Mouse (Mus musculus) lung, embryonic 16.5 days (tissue): ENCODE results near the gene Igfbp7. TPM values are rescaled to one million over a fixed set of nuclear protein-coding genes. Genes with fewer than 3 reads are reported as not detected.
A peak's percentile ranks its signal among the peaks of the same experiment; 100 is the strongest.

Experiments
- ATAC-seq: fragments of 200-750 bp; cut with Nextera tagmentation; 2 replicates; pipeline ENCODE4 v1.8.0; 2017; ENCODE audit warnings: low read depth, mild to moderate bottlenecking, moderate library complexity
- H3K27ac ChIP-seq: fragments of 300-500 bp; sonication (generic); 2 replicates; pipeline ENCODE4 v1.5.1; 2014; ENCODE audit warnings: mild to moderate bottlenecking, control low read depth, low read length
- H3K27me3 ChIP-seq: fragments of 300-500 bp; sonication (generic); 2 replicates; pipeline ENCODE4 v1.6.1; 2014; ENCODE audit warnings: low read depth, low read length, mixed read lengths; ENCODE audit not compliant: control insufficient read depth, insufficient read depth
- H3K36me3 ChIP-seq: fragments of 300-500 bp; sonication (generic); 2 replicates; pipeline ENCODE4 v1.6.1; 2014; ENCODE audit warnings: low read length; ENCODE audit not compliant: control insufficient read depth, insufficient read depth
- H3K4me1 ChIP-seq: fragments of 300-500 bp; sonication (generic); replicated peaks from 2 replicates; pipeline ENCODE4 v1.6.1; 2014; ENCODE audit warnings: low read length, mixed read lengths; ENCODE audit not compliant: control insufficient read depth, insufficient read depth
- H3K4me2 ChIP-seq: fragments of 300-500 bp; sonication (generic); 2 replicates; pipeline ENCODE4 v1.6.1; 2014; ENCODE audit warnings: low read depth, low read length, control low read depth
- H3K4me3 ChIP-seq: fragments of 300-500 bp; sonication (generic); 2 replicates; pipeline ENCODE4 v1.5.1; 2014; ENCODE audit warnings: mild to moderate bottlenecking, low read length, control low read depth
- H3K9ac ChIP-seq: fragments of 300-500 bp; sonication (generic); 2 replicates; pipeline ENCODE4 v1.6.1; 2014; ENCODE audit warnings: low read length, control low read depth
- H3K9me3 ChIP-seq: fragments of 300-500 bp; sonication (generic); 2 replicates; pipeline ENCODE4 v1.6.1; 2016; ENCODE audit warnings: low read length; ENCODE audit not compliant: control insufficient read depth
- WGBS: fragments of 180-500 bp; shearing (Covaris S2); extraction: QIAGEN DNeasy Blood & Tissue Kit; methylation state at CpG from one replicate; pipeline ENCODE4 v1.1.7; 2014; 5-methylcytosine and 5-hydroxymethylcytosine counted together
- polyA plus RNA-seq: library from polyadenylated mRNA; unstranded; fragments of >200 nt; fragmentation: Nextera tagmentation; extraction: Ambion mirVana; gene quantifications from 2 replicates; pipeline ENCODE4 v1.2.1, GENCODE M21; 2015

The Igfbp7 gene
- polyA plus RNA-seq, 1 experiment from 2014 or later, result 99.8 TPM

DNA sequence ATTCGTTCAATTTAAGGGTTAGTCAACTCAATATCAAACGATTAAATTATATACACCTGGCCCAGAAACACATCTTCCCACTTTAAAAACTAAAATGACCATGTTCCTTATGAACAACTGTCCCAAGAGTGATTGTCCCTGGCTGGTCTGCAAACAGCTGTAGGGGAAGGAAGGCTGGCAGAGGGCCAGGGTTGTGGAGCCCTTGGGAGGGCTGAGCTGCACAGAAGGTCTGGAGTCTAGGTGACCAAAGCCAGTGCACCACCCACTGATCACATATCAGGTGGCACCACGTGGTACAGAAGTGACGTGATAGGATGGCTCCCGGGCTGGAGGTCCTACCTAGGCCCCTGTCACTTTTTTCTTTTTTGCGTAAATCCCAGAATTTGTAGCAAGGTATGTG is 8.2 kb upstream of the Igfbp7 start:
- no peaks in the 10 kb centered on the region for H3K27me3 ChIP-seq
- no peak for ATAC-seq
- H3K36me3 ChIP-seq, result no peaks in the 10 kb centered on the region
- H3K4me1 ChIP-seq, result no peaks in the 10 kb centered on the region
- H3K27ac ChIP-seq, result no peak overlapping the region
- no peak overlapping the region for H3K9ac ChIP-seq
- H3K9me3 ChIP-seq, result no peaks in the 10 kb centered on the region
- no peak overlapping the region for H3K4me2 ChIP-seq
- H3K4me3 ChIP-seq, result no peak overlapping the region
- 80% methylated on average over 6 of the region's 6 CpGs for WGBS

DNA sequence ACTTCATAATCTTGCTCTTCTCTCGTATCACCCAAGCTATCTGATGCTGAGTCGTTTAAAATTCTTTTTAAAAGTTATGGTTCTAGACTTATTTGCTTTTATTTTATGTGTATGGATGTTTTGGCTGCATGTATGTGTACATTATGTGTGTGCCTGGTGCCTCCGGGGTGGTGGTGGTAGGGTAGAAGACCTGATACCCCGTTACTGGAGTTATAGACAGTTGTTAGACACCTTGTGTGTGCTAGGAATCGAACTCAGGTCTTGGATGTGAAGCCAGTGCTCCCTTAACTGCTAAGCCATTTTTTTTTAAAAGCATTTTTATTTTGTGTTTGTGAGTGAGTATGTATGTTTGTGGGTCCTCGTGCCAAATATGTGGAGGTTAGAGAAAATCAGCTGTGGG is 689 bp upstream of the Igfbp7 start:
- H3K36me3 ChIP-seq, result no peaks in the 10 kb centered on the region
- no peaks in the 10 kb centered on the region for H3K27me3 ChIP-seq
- H3K9ac ChIP-seq, result no peak overlapping the region
- H3K4me1 ChIP-seq, result peaks cover 6% of the 10 kb centered on the region
- 84% methylated on average over 6 of the region's 6 CpGs for WGBS
- H3K27ac ChIP-seq, result no peak overlapping the region
- ATAC-seq, result no peak
- H3K9me3 ChIP-seq, result no peaks in the 10 kb centered on the region
- H3K4me3 ChIP-seq, result no peak overlapping the region
- peak overlapping the region; percentile 96 for H3K4me2 ChIP-seq

DNA sequence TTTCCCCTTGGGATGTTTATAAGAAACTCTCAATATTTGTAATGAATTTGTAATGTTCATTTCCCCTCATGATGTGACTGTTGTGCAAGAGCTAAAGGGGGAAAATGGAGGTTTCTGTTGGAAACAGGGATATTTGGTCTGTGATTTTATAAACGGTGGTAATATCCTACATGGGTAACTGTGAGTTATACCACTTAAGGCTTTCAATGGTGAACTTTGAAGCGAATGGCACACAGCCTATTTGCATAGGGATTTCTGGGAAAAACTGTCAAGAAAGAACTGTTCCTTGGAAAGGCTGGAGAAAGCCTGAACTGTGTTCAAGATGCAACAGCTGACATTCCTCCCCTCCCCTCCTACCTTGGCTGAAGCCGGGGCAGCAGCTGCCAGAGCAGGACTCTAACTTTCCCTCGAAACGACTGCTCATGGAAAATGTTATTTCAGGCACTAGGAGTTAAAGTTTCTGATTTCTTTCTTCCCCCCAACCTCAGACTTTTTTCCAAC is 1.4 kb downstream of the Igfbp7 start:
- Histone ChIP-seq H3K4me2 (peak overlapping the region; percentile 96), H3K27me3 (no peaks in the 10 kb centered on the region), H3K27ac (peak overlapping the region; percentile 79), H3K9me3 (no peaks in the 10 kb centered on the region), H3K9ac (0 out of 2 replicates have a peak overlapping the region, but pooled peaks have one; percentile 34), H3K4me1 (peaks cover 9% of the 10 kb centered on the region), H3K4me3 (peak overlapping the region; percentile 71), H3K36me3 (no peaks in the 10 kb centered on the region)
- ATAC-seq, result peak; percentile 42
- WGBS, result 44% methylated on average over 5 of the region's 5 CpGs

DNA sequence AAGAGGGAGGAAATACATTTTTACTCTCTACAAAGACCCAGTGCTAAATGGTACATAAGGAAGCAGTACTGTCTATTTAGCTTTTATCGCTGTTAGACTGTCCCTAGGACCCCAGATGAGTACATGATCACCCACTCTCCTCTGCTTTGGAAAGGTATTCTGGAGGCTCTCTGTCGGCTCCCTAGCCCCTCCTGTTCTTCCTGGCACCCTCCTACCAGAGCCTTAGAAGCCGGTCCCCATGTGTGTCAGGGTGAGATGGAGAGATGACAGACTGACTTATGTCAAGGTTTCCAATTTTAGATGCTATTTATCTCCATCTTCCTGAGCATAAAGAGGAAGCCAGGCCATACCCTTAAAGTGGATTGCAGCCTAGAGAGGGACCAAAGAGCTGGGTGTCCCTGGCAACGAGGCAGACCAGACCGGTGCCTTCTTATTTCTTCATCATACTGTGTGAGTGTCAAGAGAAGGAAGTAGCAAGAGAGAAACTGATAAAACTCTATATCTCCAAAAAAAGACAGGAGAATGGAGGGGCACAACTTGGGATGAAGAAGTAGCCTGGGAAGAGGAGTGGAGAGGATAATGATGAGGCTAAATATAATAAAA is 2.3 kb downstream of the Igfbp7 start:
- H3K27me3 ChIP-seq, result no peaks in the 10 kb centered on the region
- no peak overlapping the region for H3K4me3 ChIP-seq
- ATAC-seq, result no peak
- no peak overlapping the region for H3K4me2 ChIP-seq
- no peaks in the 10 kb centered on the region for H3K9me3 ChIP-seq
- 53% methylated on average over 5 of the region's 5 CpGs for WGBS
- H3K36me3 ChIP-seq, result no peaks in the 10 kb centered on the region
- H3K4me1 ChIP-seq, result peaks cover 11% of the 10 kb centered on the region
- no peak overlapping the region for H3K27ac ChIP-seq
- no peak overlapping the region for H3K9ac ChIP-seq

DNA sequence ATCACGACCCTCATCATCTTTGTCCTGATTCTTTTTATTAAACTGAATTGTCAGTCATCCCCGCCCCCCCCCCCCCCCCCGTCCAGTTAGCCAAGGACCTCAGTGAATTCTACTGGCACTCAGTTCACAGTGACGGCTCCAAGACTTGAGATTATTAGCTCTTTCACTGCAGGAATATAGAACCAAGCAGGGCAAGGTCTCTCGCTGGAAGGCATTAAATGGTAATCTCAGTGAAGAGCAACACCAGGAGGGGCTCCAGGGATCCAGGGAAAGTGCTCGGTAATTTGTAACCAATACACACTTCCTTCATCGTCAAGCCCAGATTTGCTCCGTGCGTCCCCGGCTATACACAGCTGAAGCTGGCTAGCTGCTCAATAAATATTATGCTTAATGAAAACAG is 2.9 kb downstream of the Igfbp7 start:
- Histone ChIP-seq H3K4me2 (no peak overlapping the region), H3K4me1 (peaks cover 13% of the 10 kb centered on the region), H3K4me3 (no peak overlapping the region), H3K27me3 (no peaks in the 10 kb centered on the region), H3K36me3 (no peaks in the 10 kb centered on the region), H3K9ac (no peak overlapping the region), H3K9me3 (no peaks in the 10 kb centered on the region), H3K27ac (no peak overlapping the region)
- 61% methylated on average over 10 of the region's 10 CpGs for WGBS
- no peak for ATAC-seq

DNA sequence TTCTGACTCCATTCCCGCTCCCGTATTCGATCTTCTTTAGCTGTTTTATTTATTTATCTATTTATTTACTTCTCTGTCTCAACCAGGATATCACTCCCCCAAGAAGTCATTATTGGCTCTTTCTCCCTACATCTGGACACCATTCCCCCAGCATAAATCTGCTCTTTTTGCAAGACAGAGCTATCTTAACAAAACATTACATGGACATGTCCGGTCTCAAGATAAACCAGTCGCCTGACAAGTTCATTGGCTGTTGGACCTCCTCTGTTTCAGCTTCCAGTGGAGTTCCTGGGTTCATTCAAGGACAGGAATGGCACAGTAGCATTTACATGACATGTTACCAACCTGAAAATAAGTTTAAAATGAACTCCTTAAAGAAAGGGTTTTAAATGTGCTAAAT is 4.9 kb downstream of the Igfbp7 start:
- Histone ChIP-seq H3K27me3 (no peaks in the 10 kb centered on the region), H3K27ac (no peak overlapping the region), H3K9ac (no peak overlapping the region), H3K36me3 (no peaks in the 10 kb centered on the region), H3K4me1 (peaks cover 22% of the 10 kb centered on the region), H3K4me3 (no peak overlapping the region), H3K9me3 (no peaks in the 10 kb centered on the region), H3K4me2 (no peak overlapping the region)
- WGBS, result 51% methylated on average over 5 of the region's 5 CpGs
- ATAC-seq, result no peak

DNA sequence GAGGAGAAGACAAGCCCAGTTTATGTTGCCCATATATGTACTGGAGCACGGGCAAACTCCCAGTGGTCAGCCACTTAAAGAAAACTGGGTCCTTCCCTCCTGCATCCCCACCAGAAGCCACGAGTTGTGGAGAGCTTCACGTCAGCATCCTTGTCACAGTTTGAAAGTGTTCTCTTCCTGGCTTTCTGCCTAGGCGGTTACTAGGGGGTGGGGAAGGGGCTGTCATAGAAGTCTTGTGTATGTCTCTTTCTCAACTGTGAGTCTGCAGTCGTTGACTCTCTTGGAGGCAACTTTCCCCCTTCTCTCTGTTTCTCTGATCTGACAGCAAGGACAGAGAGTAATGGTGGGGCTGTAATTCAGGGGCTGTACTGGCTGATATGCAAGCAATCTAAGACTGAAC is 5.7 kb downstream of the Igfbp7 start:
- no peaks in the 10 kb centered on the region for H3K9me3 ChIP-seq
- H3K27me3 ChIP-seq, result no peaks in the 10 kb centered on the region
- peaks cover 26% of the 10 kb centered on the region for H3K4me1 ChIP-seq
- no peak overlapping the region for H3K4me2 ChIP-seq
- no peak overlapping the region for H3K27ac ChIP-seq
- H3K36me3 ChIP-seq, result no peaks in the 10 kb centered on the region
- no peak overlapping the region for H3K9ac ChIP-seq
- ATAC-seq, result peak; percentile 24; the same call in 1 of the 2 replicates
- 33% methylated on average over 5 of the region's 5 CpGs for WGBS
- H3K4me3 ChIP-seq, result no peak overlapping the region

DNA sequence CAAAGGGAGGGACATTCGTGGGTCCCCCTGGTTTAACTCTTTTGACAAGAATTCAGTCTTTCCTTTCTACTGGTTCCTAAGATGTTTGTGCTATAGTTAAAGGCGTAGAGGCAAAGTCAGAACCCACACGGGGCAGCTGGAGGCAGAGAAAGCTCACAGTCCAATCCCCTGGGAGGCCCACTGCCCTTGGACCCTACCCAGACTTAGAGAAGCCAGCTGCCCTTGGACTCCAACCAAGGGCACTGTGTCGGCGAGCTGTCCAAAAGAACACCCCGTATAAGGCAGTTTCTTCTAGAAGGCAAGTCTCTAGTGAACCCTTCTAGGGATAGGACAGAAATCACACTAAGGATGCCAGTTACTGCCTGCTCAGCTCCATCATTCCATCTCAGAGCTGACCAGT is 7.0 kb downstream of the Igfbp7 start:
- Histone ChIP-seq H3K4me1 (peaks cover 23% of the 10 kb centered on the region), H3K9ac (no peak overlapping the region), H3K36me3 (no peaks in the 10 kb centered on the region), H3K27me3 (no peaks in the 10 kb centered on the region), H3K9me3 (no peaks in the 10 kb centered on the region), H3K27ac (peak overlapping the region; percentile 12; the same call in 1 of the 2 replicates), H3K4me3 (no peak overlapping the region), H3K4me2 (no peak overlapping the region)
- WGBS, result 47% methylated on average over 6 of the region's 6 CpGs
- ATAC-seq, result peak; percentile 50; the same call in 1 of the 2 replicates

DNA sequence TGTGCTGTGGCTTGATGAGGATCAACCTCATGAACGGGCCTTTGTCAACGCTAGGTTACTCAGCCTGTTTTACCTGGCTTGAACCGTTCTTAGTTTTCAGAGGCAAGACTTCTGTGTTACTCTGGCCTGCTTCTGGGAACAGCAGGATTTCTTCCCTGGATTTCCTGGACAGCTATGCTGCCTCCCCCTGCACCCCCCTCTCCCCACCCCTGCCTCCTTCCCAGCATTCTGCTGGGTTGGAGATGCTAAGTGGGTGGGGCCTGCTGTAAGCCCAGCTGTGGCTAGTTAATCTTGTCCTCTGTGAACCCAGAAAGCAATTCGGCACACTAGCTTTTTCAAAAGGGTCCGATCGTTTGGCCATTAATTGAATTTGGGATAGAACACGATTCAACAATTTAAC is 7.7 kb downstream of the Igfbp7 start:
- Histone ChIP-seq H3K36me3 (no peaks in the 10 kb centered on the region), H3K27me3 (no peaks in the 10 kb centered on the region), H3K9me3 (no peaks in the 10 kb centered on the region), H3K4me2 (no peak overlapping the region), H3K9ac (no peak overlapping the region), H3K27ac (no peak overlapping the region; the same call in 1 of the 2 replicates), H3K4me3 (no peak overlapping the region), H3K4me1 (peaks cover 24% of the 10 kb centered on the region)
- 70% methylated on average over 7 of the region's 7 CpGs for WGBS
- no peak for ATAC-seq
